Mouse (Mus musculus): ENCODE measurements at regions not wholly inside any gene's neighbourhood (a gene's known extent, or its start where the extent isn't known, plus 50 kb on each side); places are given as distances from the start of the nearest gene placed in this dataset.
A peak's percentile ranks its signal among the peaks of the same experiment; 100 is the strongest.
"Not testable (repeated sequence)": the region's sequence is repeated elsewhere in the genome, so short reads cannot be mapped to it uniquely, and the experiment has no call there.

DNA sequence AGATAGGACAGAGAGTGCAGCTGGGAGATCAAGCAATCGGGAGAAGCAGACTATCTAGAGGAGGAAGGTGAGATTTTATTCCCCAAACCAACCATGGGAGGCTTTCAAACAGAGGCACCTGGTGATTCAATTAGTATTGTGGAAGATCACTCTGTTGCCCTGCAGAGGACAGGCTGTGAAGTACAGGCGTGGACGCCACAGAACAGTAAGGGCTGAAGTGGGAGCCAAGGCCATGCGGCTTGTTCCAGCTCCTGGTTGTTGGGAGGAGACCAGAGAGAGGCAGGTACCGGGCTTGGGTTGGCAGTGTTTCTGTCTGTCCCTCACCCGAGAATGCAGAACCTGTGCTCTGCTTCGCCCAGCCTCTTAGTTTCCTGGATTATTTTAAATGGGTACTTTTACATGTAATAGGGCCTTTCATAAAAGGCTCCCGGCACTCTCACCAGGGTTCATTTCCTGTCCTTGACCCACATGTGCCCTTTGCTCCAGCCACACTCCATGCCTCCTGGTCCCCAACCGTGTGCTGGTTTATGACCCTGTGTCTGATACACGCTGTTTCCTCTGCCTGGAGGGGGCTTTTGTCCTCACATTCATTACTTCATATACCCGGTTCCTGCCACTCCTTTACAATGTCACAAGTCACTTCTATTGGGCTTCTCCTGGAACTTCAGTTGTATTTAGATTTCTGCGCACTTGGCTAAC lies 58.3 kb downstream of the Vcpkmt start:
- ATAC-seq (replicated peaks in 1 of 2; ENCODE audit: insufficient read depth in 1 of 2, low FRiP score in 2 of 2, low TSS enrichment in 1 of 2, low read depth in 1 of 2, poor library complexity in 2 of 2, severe bottlenecking in 2 of 2), result no peak

DNA sequence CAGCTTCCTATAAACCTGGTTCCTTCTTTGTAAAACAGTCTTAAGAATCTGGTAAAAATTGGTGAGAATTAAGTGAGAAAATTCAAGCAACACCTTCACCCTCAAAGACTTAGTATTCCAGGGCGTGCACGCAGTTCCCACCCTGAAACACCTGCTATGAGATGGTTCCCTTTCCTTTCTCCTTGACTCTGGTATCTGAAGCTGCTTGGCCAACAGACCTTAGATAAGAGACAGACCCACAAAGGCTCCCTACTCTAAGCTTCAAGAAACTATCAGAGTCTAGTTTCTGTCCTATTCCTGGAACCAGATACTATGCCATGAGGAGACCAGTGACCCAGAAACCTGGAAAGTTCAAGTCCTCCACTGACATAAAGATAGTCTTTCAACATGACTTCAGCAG lies 63.0 kb downstream of the Vcpkmt start:
- no peak for ATAC-seq (replicated peaks in 1 of 2; ENCODE audit: insufficient read depth in 1 of 2, low FRiP score in 2 of 2, low TSS enrichment in 1 of 2, low read depth in 1 of 2, poor library complexity in 2 of 2, severe bottlenecking in 2 of 2)

DNA sequence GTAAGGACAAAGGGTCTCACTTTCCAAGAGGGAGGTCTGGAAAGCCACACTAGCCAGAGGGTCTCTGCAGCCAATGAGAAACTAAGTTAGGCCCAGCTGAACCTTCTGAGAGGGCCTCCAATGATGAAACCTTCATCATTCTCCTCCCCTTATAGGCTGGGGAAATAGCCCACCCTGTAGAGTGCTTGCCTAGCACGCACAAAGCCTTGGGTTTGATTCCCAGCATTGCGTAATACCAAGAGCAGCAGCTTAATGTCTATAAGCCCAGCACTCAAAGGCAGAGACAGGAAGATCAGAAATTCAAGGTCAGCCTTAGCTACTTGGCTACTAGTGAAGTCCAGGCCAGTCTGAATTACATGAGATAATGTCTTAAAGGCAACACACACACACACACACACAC lies 63.8 kb downstream of the Vcpkmt start:
- ATAC-seq (replicated peaks in 1 of 2; ENCODE audit: insufficient read depth in 1 of 2, low FRiP score in 2 of 2, low TSS enrichment in 1 of 2, low read depth in 1 of 2, poor library complexity in 2 of 2, severe bottlenecking in 2 of 2), result no peak

DNA sequence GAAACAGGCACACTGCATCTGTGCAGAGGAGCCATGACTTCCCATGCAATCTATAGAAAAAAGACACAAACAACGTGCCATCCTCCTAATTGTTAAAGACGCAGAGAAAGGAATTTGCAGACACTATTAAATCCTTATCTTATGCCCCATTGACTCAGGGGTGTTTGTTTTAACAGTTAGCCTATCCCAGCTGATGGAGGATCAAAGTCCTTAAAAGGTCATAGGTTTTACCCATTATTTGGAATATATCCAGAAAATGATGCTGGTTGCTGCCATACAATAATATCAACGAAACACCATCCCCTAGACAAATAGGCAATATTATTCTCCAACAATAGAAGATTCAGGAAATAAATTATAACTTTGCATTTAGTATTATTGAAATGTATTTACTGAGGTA lies 65.2 kb downstream of the Vcpkmt start:
- no peak for ATAC-seq (replicated peaks in 1 of 2; ENCODE audit: insufficient read depth in 1 of 2, low FRiP score in 2 of 2, low TSS enrichment in 1 of 2, low read depth in 1 of 2, poor library complexity in 2 of 2, severe bottlenecking in 2 of 2)

DNA sequence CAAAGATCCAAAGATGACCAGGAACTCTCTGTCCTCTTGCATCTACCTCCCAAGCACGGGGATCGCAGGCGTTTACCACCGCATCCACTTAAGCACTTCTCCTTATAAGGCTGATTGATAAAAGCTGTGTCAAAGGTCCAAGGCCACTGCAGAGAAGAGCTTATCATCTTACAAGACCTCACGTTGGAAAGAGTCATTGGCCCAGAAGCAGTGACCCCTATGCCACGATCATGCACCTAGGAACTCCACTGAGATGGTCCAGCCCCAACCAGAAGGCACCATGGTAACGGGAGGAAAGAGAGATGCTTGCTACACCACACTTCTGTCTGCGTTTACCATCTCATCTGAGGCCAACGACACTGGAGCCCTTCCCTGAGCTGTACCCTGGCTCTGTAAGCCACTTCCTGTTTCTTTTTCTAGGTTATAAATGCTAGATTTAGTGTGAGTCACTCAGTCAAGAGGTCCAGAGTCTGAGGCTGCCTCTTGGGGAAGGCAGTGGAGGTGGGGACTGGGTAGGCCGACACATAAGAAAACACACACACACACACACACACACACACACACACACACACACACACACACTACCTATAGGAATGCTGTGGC lies 66.4 kb downstream of the Vcpkmt start:
- ATAC-seq (replicated peaks in 1 of 2; ENCODE audit: insufficient read depth in 1 of 2, low FRiP score in 2 of 2, low TSS enrichment in 1 of 2, low read depth in 1 of 2, poor library complexity in 2 of 2, severe bottlenecking in 2 of 2), result peak; percentile 80 to 83

DNA sequence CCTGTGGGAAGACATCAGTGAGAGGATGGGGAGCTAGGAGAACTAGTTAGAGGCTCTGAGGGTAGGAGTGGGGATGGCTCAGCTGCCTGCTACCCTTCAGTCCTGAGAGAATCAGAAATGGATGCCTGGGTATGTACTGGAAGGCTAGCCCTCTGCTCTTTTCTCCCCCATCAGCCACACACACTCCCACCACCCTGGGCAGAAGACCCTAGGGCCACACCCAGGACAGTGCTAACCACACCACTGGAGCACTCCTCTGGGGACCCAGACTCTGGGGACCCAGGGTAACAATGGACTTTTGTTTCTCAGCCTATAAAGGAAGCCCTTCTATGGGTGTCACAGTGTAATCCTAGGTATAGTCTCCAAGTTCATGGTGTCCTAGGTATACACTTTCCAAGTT lies 67.0 kb downstream of the Vcpkmt start:
- no peak for ATAC-seq (replicated peaks in 1 of 2; ENCODE audit: insufficient read depth in 1 of 2, low FRiP score in 2 of 2, low TSS enrichment in 1 of 2, low read depth in 1 of 2, poor library complexity in 2 of 2, severe bottlenecking in 2 of 2)

DNA sequence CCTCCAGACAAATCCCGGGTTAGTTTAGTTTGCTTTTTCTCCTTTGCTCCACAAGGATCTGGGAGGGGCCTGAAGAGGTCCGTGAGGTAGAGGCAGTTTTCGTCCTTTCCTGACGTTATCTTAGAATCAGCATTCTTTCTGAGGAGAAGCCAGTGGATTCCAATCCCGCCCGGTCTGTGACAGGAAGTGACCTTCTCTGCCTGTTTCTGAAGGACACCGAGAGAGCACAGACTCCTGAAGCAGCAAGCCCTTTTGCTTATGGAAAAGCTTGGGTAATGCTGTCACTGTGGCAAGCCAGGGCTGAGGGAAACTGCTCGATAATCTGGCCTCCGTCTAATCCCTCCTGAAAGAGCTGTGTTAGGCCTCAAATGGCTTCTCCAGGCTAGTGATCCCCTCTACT lies 67.7 kb downstream of the Vcpkmt start:
- no peak for ATAC-seq (replicated peaks in 1 of 2; ENCODE audit: insufficient read depth in 1 of 2, low FRiP score in 2 of 2, low TSS enrichment in 1 of 2, low read depth in 1 of 2, poor library complexity in 2 of 2, severe bottlenecking in 2 of 2)

- peak; percentile 54 to 70 for ATAC-seq (replicated peaks in 1 of 2; ENCODE audit: insufficient read depth in 1 of 2, low FRiP score in 2 of 2, low TSS enrichment in 1 of 2, low read depth in 1 of 2, poor library complexity in 2 of 2, severe bottlenecking in 2 of 2)
Observed at GRCm38 (mm10) chr12:69513166-69513565, 69.7 kb downstream of the Vcpkmt start.

DNA sequence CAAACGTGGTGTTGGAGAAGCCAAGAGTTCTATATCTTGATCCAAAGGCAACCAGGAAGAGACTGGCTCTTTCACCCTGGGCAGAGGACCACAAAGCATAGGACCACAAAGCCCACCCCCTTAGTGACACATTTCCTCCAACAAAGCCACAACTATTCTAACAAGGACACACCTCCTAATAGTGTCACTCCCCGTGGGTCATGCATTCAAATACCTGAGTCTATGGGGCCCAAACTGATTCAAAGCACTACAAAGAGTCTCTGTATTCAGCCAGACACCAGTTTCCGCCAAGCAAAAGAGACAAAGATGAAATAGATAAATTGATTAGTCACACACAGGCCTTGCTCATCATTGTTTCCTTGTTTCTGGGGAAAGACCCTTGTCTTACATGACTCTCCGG lies 72.1 kb downstream of the Vcpkmt start:
- peak; percentile 54 to 65 for ATAC-seq (replicated peaks in 1 of 2; ENCODE audit: insufficient read depth in 1 of 2, low FRiP score in 2 of 2, low TSS enrichment in 1 of 2, low read depth in 1 of 2, poor library complexity in 2 of 2, severe bottlenecking in 2 of 2)

DNA sequence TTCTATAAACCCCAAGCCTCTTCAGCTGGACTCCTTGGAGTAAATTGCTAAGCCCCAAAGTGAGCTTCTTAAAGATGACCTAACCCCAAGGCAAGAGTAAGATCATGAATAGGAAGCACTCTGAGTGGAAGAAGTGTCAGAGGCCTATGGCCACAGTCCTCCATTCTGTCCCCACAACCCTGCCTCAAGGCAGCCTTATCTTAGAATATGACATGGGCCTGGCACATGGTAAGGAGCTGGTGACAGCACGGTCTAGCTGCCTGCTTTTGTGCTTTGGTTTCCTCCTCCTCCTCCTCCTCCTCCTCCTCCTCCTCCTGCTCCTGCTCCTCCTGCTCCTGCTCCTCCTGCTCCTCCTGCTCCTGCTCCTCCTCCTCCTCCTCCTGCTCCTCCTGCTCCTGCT lies 73.6 kb downstream of the Vcpkmt start:
- not testable (repeated sequence) for ATAC-seq (replicated peaks in 1 of 2; ENCODE audit: insufficient read depth in 1 of 2, low FRiP score in 2 of 2, low TSS enrichment in 1 of 2, low read depth in 1 of 2, poor library complexity in 2 of 2, severe bottlenecking in 2 of 2)

DNA sequence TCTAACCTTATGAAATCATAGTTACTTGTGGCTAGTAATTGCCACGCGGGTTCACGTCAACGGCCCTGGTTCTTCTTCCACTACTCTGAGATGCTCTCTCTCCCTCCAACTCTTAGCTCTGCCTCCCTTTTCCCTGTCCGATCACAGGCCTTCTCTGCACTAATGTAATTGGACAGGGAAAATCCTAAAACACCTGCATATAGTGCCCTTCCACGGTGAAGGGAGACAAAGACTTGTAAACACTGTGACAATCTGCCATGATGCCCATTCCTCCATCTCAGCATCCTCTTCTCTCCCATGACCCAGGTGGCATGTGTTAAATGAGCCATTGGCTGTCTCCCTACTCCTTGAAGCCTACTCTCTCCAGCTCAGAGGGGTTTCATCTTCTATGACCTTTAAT lies 74.9 kb downstream of the Vcpkmt start:
- ATAC-seq (replicated peaks in 1 of 2; ENCODE audit: insufficient read depth in 1 of 2, low FRiP score in 2 of 2, low TSS enrichment in 1 of 2, low read depth in 1 of 2, poor library complexity in 2 of 2, severe bottlenecking in 2 of 2), result no peak

GRCm38 (mm10) chr12:69507333-69507732 lies 75.5 kb downstream of the Vcpkmt start:
- no peak for ATAC-seq (replicated peaks in 1 of 2; ENCODE audit: insufficient read depth in 1 of 2, low FRiP score in 2 of 2, low TSS enrichment in 1 of 2, low read depth in 1 of 2, poor library complexity in 2 of 2, severe bottlenecking in 2 of 2)

GRCm38 (mm10) chr12:69502706-69503070 lies 80.1 kb downstream of the Vcpkmt start:
- ATAC-seq (replicated peaks in 1 of 2; ENCODE audit: insufficient read depth in 1 of 2, low FRiP score in 2 of 2, low TSS enrichment in 1 of 2, low read depth in 1 of 2, poor library complexity in 2 of 2, severe bottlenecking in 2 of 2), result no peak

- ATAC-seq (replicated peaks in 1 of 2; ENCODE audit: insufficient read depth in 1 of 2, low FRiP score in 2 of 2, low TSS enrichment in 1 of 2, low read depth in 1 of 2, poor library complexity in 2 of 2, severe bottlenecking in 2 of 2), result peak; percentile 68 to 78
Observed at GRCm38 (mm10) chr12:69501783-69502705, 80.8 kb downstream of the Vcpkmt start.

DNA sequence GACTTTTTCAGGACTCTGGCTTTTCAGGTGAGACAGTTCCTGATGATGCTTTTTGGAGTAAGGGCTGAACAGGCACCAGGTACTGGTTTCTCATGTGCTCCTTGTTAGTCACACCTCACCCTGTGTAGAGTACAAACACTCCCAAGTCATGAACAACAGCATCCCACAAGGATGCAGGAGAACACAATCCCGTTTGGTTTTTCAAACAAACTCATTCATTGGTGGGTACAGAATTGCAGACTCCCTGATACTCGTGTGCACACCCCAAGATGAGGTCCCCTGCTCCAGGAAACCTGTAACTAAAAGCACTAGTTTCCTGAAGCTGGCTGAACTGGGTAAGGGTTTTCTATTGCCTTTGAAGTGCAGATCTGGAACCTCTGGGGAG lies 81.5 kb downstream of the Vcpkmt start:
- ATAC-seq (replicated peaks in 1 of 2; ENCODE audit: insufficient read depth in 1 of 2, low FRiP score in 2 of 2, low TSS enrichment in 1 of 2, low read depth in 1 of 2, poor library complexity in 2 of 2, severe bottlenecking in 2 of 2), result no peak

DNA sequence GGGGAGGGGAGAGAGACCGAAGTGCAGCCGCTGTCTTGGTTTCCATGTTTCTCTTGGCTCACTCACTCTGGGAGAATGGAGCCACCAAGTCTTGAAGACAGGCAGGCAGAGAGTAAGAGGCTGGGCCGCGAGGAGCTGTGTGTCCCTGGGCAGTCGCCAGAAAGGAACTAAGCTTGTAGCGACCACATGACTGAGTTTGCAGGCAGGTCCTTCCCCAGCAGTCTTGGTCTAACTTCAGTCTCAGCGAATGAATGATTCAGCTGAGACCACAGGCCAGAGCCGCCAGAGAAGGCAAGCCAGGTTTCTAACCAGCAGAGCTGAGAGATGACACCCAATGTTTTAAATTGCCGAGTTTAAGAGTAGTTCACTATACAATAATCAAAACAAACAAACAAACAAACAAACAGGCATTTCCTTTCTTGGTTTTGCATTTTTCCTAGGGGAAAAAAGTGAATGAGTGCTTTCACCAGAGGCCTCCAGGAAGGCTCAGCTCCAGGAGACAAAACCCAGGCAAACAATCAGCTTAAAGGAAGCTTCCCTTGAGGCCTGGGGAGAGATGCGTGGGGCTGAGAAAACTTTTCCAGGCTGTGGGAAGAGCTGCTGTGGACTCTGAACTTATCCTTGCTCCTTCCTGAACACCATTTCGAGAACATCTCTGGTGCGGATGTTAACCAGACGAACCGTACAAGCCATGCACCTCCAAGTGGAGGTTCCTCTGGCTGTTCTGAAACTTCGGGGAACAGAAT lies 82.1 kb downstream of the Vcpkmt start:
- ATAC-seq (replicated peaks in 1 of 2; ENCODE audit: insufficient read depth in 1 of 2, low FRiP score in 2 of 2, low TSS enrichment in 1 of 2, low read depth in 1 of 2, poor library complexity in 2 of 2, severe bottlenecking in 2 of 2), result peak; percentile 18 to 36; a peak in 1 of 4 replicates

DNA sequence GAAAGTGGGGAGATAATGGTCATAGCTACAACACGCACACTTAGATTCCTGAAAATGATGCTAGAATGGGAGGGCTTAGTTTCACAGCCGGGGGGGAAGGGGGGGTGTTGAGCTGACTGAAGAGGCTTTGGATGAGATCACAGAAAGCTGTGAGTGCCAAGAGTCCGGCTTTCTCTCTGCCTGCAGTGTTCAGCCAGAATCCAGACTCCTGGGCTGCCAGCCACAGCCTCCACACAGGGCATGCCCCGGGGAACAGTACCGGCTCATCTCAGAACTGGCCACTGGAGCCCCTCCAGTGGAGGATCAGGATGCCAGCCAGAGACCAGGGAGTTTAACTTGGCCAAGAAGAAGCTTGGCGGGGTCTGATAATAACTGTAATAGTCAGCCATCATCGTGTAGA lies 85.7 kb downstream of the Vcpkmt start:
- ATAC-seq (replicated peaks in 1 of 2; ENCODE audit: insufficient read depth in 1 of 2, low FRiP score in 2 of 2, low TSS enrichment in 1 of 2, low read depth in 1 of 2, poor library complexity in 2 of 2, severe bottlenecking in 2 of 2), result no peak

Data from hematopoietic stem cell, adult 5-6 weeks (primary cell).